Mouse (Mus musculus): ENCODE data around the gene Cntn4.

Gene Cntn4

GRCm38 (mm10) chr6:106078629-106079028, 401.2 kb downstream of the Cntn4 start:
- no peak for DNase-seq

GRCm38 (mm10) chr6:106097856-106098255, 420.4 kb downstream of the Cntn4 start:
- DNase-seq: no peak

GRCm38 (mm10) chr6:106118523-106119081, 441.1 kb downstream of the Cntn4 start:
- DNase-seq: peak; percentile 42

GRCm38 (mm10) chr6:106153530-106153929, 476.1 kb downstream of the Cntn4 start:
- no peak for DNase-seq

- no peak for DNase-seq
Observed at GRCm38 (mm10) chr6:106155362-106155761, 477.9 kb downstream of the Cntn4 start.

GRCm38 (mm10) chr6:106177546-106177945, 500.1 kb downstream of the Cntn4 start:
- peak; percentile 63 for DNase-seq

- no peak for DNase-seq
Observed at GRCm38 (mm10) chr6:106181596-106181995, 504.1 kb downstream of the Cntn4 start.

- no peak for DNase-seq
Observed at GRCm38 (mm10) chr6:106200974-106201373, 523.5 kb downstream of the Cntn4 start.

GRCm38 (mm10) chr6:106207401-106207800, 529.9 kb downstream of the Cntn4 start:
- no peak for DNase-seq

- DNase-seq: peak; percentile 29
Observed at GRCm38 (mm10) chr6:106213071-106213470, 535.6 kb downstream of the Cntn4 start.

- no peak for DNase-seq
Observed at GRCm38 (mm10) chr6:106237046-106237948, 559.8 kb downstream of the Cntn4 start.

- no peak for DNase-seq
Observed at GRCm38 (mm10) chr6:106241553-106241952, 564.1 kb downstream of the Cntn4 start.

GRCm38 (mm10) chr6:106263396-106263795, 585.9 kb downstream of the Cntn4 start:
- no peak for DNase-seq

- DNase-seq: no peak
Observed at GRCm38 (mm10) chr6:106265487-106265886, 588.0 kb downstream of the Cntn4 start.

- DNase-seq: no peak
Observed at GRCm38 (mm10) chr6:106266304-106266703, 588.8 kb downstream of the Cntn4 start.

- no peak for DNase-seq
Observed at GRCm38 (mm10) chr6:106268723-106269122, 591.3 kb downstream of the Cntn4 start.

GRCm38 (mm10) chr6:106277139-106277538, 599.7 kb downstream of the Cntn4 start:
- no peak for DNase-seq

GRCm38 (mm10) chr6:106281621-106282020, 604.2 kb downstream of the Cntn4 start:
- peak; percentile 49 for DNase-seq

GRCm38 (mm10) chr6:106283815-106284214, 606.4 kb downstream of the Cntn4 start:
- DNase-seq: no peak

- DNase-seq: no peak
Observed at GRCm38 (mm10) chr6:106299451-106299850, 622.0 kb downstream of the Cntn4 start.

- DNase-seq: no peak
Observed at GRCm38 (mm10) chr6:106300179-106300578, 622.7 kb downstream of the Cntn4 start.

- DNase-seq: no peak
Observed at GRCm38 (mm10) chr6:106302435-106302834, 625.0 kb downstream of the Cntn4 start.

GRCm38 (mm10) chr6:106328987-106329386, 651.5 kb downstream of the Cntn4 start:
- DNase-seq: no peak

- DNase-seq: no peak
Observed at GRCm38 (mm10) chr6:106329636-106330035, 652.2 kb downstream of the Cntn4 start.

Measured in layer of hippocampus, adult 9-11 months (tissue).